Mouse (Mus musculus) lung, embryonic 16.5 days (tissue): Measurements from ENCODE around the gene 1700003E16Rik. TPM values are rescaled to one million over a fixed set of nuclear protein-coding genes. Genes with fewer than 3 reads are reported as not detected.
"Not testable (repeated sequence)": the region's sequence is repeated elsewhere in the genome, so short reads cannot be mapped to it uniquely, and the experiment has no call there.

Source experiments
- ATAC-seq: fragments of 200-750 bp; cut with Nextera tagmentation; 2 replicates; pipeline ENCODE4 v1.8.0; 2017; ENCODE audit warnings: low read depth, mild to moderate bottlenecking, moderate library complexity
- H3K27ac ChIP-seq: fragments of 300-500 bp; sonication (generic); 2 replicates; pipeline ENCODE4 v1.5.1; 2014; ENCODE audit warnings: mild to moderate bottlenecking, control low read depth, low read length
- H3K27me3 ChIP-seq: fragments of 300-500 bp; sonication (generic); 2 replicates; pipeline ENCODE4 v1.6.1; 2014; ENCODE audit warnings: low read depth, low read length, mixed read lengths; ENCODE audit not compliant: control insufficient read depth, insufficient read depth
- H3K36me3 ChIP-seq: fragments of 300-500 bp; sonication (generic); 2 replicates; pipeline ENCODE4 v1.6.1; 2014; ENCODE audit warnings: low read length; ENCODE audit not compliant: control insufficient read depth, insufficient read depth
- H3K4me1 ChIP-seq: fragments of 300-500 bp; sonication (generic); replicated peaks from 2 replicates; pipeline ENCODE4 v1.6.1; 2014; ENCODE audit warnings: low read length, mixed read lengths; ENCODE audit not compliant: control insufficient read depth, insufficient read depth
- H3K4me2 ChIP-seq: fragments of 300-500 bp; sonication (generic); 2 replicates; pipeline ENCODE4 v1.6.1; 2014; ENCODE audit warnings: low read depth, low read length, control low read depth
- H3K4me3 ChIP-seq: fragments of 300-500 bp; sonication (generic); 2 replicates; pipeline ENCODE4 v1.5.1; 2014; ENCODE audit warnings: mild to moderate bottlenecking, low read length, control low read depth
- H3K9ac ChIP-seq: fragments of 300-500 bp; sonication (generic); 2 replicates; pipeline ENCODE4 v1.6.1; 2014; ENCODE audit warnings: low read length, control low read depth
- H3K9me3 ChIP-seq: fragments of 300-500 bp; sonication (generic); 2 replicates; pipeline ENCODE4 v1.6.1; 2016; ENCODE audit warnings: low read length; ENCODE audit not compliant: control insufficient read depth
- WGBS: fragments of 180-500 bp; shearing (Covaris S2); extraction: QIAGEN DNeasy Blood & Tissue Kit; methylation state at CpG from one replicate; pipeline ENCODE4 v1.1.7; 2014; 5-methylcytosine and 5-hydroxymethylcytosine counted together
- polyA plus RNA-seq: library from polyadenylated mRNA; unstranded; fragments of >200 nt; fragmentation: Nextera tagmentation; extraction: Ambion mirVana; gene quantifications from 2 replicates; pipeline ENCODE4 v1.2.1, GENCODE M21; 2015

1700003E16Rik gene
- polyA plus RNA-seq, 1 experiment from 2014 or later, result 11.9 TPM

- Histone ChIP-seq H3K27me3 (no peaks in the 10 kb centered on the region), H3K9ac (no peak overlapping the region), H3K27ac (no peak overlapping the region), H3K9me3 (no peaks in the 10 kb centered on the region), H3K4me1 (peaks cover 9% of the 10 kb centered on the region), H3K4me3 (no peak overlapping the region), H3K36me3 (peaks cover 14% of the 10 kb centered on the region), H3K4me2 (no peak overlapping the region)
- ATAC-seq, result no peak
- WGBS, result 53% methylated on average over 9 of the region's 9 CpGs
Measured at GRCm38 (mm10) chr6:83145805-83146204, 10.4 kb upstream of the 1700003E16Rik start.

DNA sequence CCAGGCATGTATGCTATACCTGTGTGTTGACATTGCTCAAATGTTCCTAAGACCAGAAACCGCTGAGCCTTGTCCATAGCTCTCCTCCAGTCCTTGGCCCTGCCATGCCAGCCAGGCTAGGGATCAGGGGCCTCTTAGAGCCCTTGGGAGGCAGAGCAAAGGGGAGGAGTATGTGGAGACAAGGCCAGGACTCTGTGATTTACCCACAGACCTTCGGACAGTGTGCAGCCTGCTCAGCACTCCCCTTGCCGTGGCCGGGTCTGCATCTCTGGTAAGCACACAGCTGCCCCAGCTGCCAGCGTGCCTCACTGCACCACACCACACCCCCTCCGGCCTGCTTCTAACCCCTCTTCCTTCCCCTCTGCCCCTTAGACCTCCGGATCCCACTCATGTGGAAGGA lies 8.9 kb upstream of the 1700003E16Rik start:
- no peak overlapping the region for H3K27ac ChIP-seq
- no peaks in the 10 kb centered on the region for H3K9me3 ChIP-seq
- peaks cover 3% of the 10 kb centered on the region for H3K4me1 ChIP-seq
- H3K36me3 ChIP-seq, result peaks cover 16% of the 10 kb centered on the region
- no peak overlapping the region for H3K9ac ChIP-seq
- 49% methylated on average over 7 of the region's 7 CpGs for WGBS
- no peak overlapping the region for H3K4me3 ChIP-seq
- H3K4me2 ChIP-seq, result no peak overlapping the region
- no peak for ATAC-seq
- no peaks in the 10 kb centered on the region for H3K27me3 ChIP-seq

DNA sequence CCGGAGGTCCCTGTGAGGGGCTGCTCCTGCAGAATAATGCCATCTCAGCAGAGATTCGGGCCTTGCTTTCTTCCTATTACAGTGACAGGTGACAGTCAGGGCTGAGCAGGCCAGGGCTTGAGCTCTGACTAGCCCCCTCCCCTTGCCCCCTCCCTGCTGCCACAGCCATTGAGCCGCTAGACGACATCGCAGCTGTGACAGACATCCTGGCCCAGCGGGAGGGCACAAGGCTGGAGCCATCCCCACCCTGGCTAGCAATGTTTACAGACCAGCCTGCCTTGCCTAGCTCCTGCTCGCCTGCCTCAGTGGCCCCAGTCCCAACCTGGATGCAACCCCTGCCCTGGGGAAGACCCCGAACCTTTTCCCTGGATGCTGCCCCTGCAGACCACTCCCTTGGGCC lies 4.5 kb upstream of the 1700003E16Rik start:
- Histone ChIP-seq H3K36me3 (peaks cover 16% of the 10 kb centered on the region; the same call in 1 of the 2 replicates), H3K27ac (no peak overlapping the region), H3K27me3 (no peaks in the 10 kb centered on the region), H3K4me1 (peaks cover 8% of the 10 kb centered on the region), H3K4me2 (no peak overlapping the region), H3K4me3 (no peak overlapping the region), H3K9ac (no peak overlapping the region), H3K9me3 (no peaks in the 10 kb centered on the region)
- ATAC-seq, result no peak
- WGBS, result 34% methylated on average over 8 of the region's 8 CpGs

GRCm38 (mm10) chr6:83153038-83153437 lies 3.2 kb upstream of the 1700003E16Rik start:
- no peak for ATAC-seq
- H3K4me1 ChIP-seq, result peaks cover 8% of the 10 kb centered on the region
- H3K27ac ChIP-seq, result no peak overlapping the region
- H3K9me3 ChIP-seq, result no peaks in the 10 kb centered on the region
- 84% methylated on average over 12 of the region's 12 CpGs for WGBS
- H3K4me3 ChIP-seq, result no peak overlapping the region
- no peak overlapping the region for H3K4me2 ChIP-seq
- H3K36me3 ChIP-seq, result peaks cover 11% of the 10 kb centered on the region; the same call in 1 of the 2 replicates
- H3K9ac ChIP-seq, result no peak overlapping the region
- H3K27me3 ChIP-seq, result no peaks in the 10 kb centered on the region

GRCm38 (mm10) chr6:83153485-83153884 lies 2.7 kb upstream of the 1700003E16Rik start:
- Histone ChIP-seq H3K4me2 (no peak overlapping the region), H3K4me3 (no peak overlapping the region), H3K36me3 (peaks cover 9% of the 10 kb centered on the region; the same call in 1 of the 2 replicates), H3K9ac (no peak overlapping the region), H3K27me3 (no peaks in the 10 kb centered on the region), H3K9me3 (no peaks in the 10 kb centered on the region), H3K27ac (no peak overlapping the region), H3K4me1 (peaks cover 8% of the 10 kb centered on the region)
- WGBS, result 62% methylated on average over 5 of the region's 5 CpGs
- no peak for ATAC-seq

GRCm38 (mm10) chr6:83155552-83156238 lies 509 bp upstream of the 1700003E16Rik start:
- Histone ChIP-seq H3K9me3 (no peaks in the 10 kb centered on the region), H3K27ac (no peak overlapping the region), H3K36me3 (peaks cover 6% of the 10 kb centered on the region; the same call in 1 of the 2 replicates), H3K27me3 (peaks cover under 1% of the 10 kb centered on the region), H3K4me2 (peak overlapping the region; percentile 81), H3K4me1 (peaks cover 8% of the 10 kb centered on the region), H3K4me3 (peak overlapping the region; percentile 56), H3K9ac (peak overlapping the region; percentile 54)
- WGBS, result 6% methylated on average over 23 of the region's 23 CpGs
- peak; percentile 20; the same call in 1 of the 2 replicates for ATAC-seq

DNA sequence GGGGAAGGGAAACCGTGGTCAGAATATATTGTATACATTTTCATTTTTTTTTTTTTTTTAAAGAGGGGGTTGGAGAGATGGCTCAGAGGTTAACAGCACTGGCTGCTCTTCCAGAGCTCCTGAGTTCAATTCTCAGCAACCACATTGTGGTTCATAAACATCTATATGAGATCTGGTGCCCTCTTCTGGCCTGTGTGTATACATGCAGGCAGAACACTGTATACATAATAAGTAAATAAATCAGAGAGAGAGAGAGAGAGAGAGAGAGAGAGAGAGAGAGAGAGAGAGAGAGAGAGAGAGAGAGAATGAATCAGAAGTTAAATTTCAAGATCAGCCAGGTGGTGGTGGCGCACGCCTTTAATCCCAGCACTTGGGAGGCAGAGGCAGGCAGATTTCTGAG lies 3.3 kb downstream of the 1700003E16Rik start:
- H3K9ac ChIP-seq, H3K4me2 ChIP-seq, H3K27ac ChIP-seq, H3K36me3 ChIP-seq, H3K4me3 ChIP-seq, ATAC-seq, H3K9me3 ChIP-seq: not testable (repeated sequence)
- 13% methylated on average over 3 of the region's 3 CpGs for WGBS
- Histone ChIP-seq H3K27me3 (peaks cover 22% of the 10 kb centered on the region), H3K4me1 (peaks cover 18% of the 10 kb centered on the region)

DNA sequence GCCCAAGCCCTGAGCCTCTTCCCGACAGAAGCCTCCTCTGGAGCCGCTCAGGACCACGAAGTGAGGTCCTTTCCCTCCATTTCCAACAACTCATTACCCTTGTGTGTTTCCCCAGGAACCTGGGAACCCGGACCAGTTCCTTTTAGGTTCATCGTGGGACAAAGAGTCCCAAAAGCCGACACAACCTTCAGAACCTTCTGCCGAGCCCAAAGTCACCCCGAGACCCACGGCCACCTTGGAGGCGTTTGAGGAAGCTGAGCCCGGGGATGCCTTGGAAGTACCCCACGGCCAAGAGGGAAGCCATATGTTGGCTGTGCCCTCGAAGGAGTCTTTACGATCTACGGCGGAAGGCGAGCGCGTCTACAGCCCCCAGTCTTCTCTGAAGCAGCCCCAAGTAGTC lies 5.2 kb downstream of the 1700003E16Rik start:
- Histone ChIP-seq H3K27ac (no peak overlapping the region), H3K4me2 (peak overlapping the region; percentile 87), H3K36me3 (no peaks in the 10 kb centered on the region), H3K4me3 (peak overlapping the region; percentile 56), H3K4me1 (peaks cover 18% of the 10 kb centered on the region), H3K27me3 (peaks cover 22% of the 10 kb centered on the region), H3K9me3 (no peaks in the 10 kb centered on the region), H3K9ac (peak overlapping the region; percentile 66)
- 9% methylated on average over 19 of the region's 19 CpGs for WGBS
- ATAC-seq, result no peak

DNA sequence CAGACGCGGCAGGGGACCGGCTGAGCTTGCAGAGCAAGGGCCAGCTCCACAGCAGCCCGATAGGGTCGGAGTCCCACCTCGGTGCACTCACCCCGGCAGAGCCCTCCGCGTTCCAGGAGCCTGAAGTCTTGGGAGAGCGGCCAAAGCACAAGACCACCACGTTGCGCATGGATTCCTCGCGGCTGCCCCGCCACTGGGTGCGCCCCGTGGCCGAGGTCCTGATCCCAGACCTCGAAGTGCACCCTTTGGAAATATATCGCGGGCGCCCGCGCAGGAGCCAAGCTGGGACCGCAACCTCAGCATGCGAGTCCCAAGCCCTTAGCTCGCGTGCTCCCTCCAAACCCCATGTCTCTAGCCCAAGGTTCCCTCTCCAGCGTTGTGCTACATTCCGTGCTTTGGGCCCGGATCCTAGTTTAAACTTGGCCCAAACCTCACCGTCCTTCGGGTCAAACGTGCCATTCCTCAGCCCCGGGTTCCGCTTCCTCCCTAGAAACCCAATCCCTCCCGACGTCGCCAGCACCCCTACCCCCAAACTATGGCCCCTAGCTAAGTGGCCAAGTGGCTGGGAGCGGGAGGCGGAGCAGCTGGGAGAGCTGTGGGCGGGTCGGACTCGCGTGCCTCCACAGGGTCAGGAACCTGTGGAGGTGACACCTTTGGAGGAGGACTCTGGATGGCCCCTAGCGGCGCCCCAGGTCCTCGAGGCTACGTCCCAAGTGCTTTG lies 5.9 kb downstream of the 1700003E16Rik start:
- Histone ChIP-seq H3K9me3 (no peaks in the 10 kb centered on the region), H3K27ac (no peak overlapping the region), H3K36me3 (no peaks in the 10 kb centered on the region), H3K27me3 (peaks cover 22% of the 10 kb centered on the region), H3K4me2 (peak overlapping the region; percentile 87), H3K9ac (peak overlapping the region; percentile 66), H3K4me1 (peaks cover 21% of the 10 kb centered on the region), H3K4me3 (peak overlapping the region; percentile 56)
- peak; percentile 19; the same call in 1 of the 2 replicates for ATAC-seq
- under 1% methylated on average over 42 of the region's 49 CpGs for WGBS
